In the genomic region with DNA sequence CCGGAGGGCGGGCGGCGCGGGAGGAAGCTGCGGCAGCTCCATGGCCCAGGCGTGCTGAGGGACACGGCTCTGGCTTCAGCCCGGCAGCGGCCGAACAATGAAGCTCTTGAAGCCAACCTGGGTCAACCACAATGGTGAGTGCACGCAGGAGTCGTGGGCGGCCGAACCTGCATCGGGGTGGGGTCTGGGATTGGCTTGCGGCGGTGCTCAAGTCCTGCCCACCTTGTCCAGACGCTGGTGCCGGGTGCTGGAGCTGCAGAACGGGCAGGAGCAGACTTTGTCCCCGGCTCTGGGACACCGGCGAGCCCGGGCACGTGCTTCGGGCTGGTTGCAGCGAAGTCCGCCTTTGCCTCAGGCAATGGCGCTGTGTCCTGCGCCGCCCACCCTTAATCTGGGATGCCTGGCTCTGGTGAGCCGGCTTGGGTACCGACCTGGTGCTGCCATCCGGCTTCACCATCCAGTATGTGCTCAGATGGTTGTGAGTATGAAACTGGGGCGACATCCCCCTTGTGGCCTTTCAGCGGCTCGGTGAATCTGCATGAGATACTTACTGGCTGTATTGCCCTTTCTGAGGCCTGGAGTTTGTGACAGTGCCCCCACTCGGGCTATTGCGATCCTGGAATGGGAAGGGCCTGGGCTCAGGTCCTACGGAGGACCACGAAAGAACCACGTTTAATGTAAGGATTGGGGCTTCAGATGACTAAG, we compare ENCODE assay signal across 8 mouse cellular contexts. TPM values are rescaled to one million over a fixed set of nuclear protein-coding genes. Genes with fewer than 3 reads are reported as not detected.
DNase-seq lines count a peak whose midpoint lies in the region; ATAC-seq lines count a peak whose summit lies in the region.

No protein-coding gene starts in this region.

- H3K4me2 ChIP-seq in hindbrain, embryonic 15.5 days, result peak overlapping the region; percentile 85

- peaks cover 12% of the 10 kb centered on the region for H3K36me3 ChIP-seq in hindbrain, embryonic 15.5 days

- DNase-seq in R1 (ENCODE audit: low read depth, low spot score), result peak; percentile 90
- peak; percentile 78 to 79 for DNase-seq in cerebellum, postnatal 10 days
- DNase-seq in frontal cortex, postnatal 10 days (ENCODE audit: low spot score in 2 of 2), result peak; percentile 57 to 66
- DNase-seq in layer of hippocampus, postnatal 36 days, result peak; percentile 50 to 58
- DNase-seq in lung, postnatal 4 days, result peak; percentile 71
- peak; percentile 84 for DNase-seq in retina, postnatal 1 day
- peak; percentile 38 to 41 for DNase-seq in urinary bladder, postnatal 36 days (ENCODE audit: low spot score in 2 of 2)

- H3K27me3 ChIP-seq in hindbrain, embryonic 15.5 days, result no peaks in the 10 kb centered on the region

- ATAC-seq in hindbrain, embryonic 15.5 days (ENCODE audit: low FRiP score, low read depth), result peak; percentile 51

- peaks cover 37% of the 10 kb centered on the region for H3K4me1 ChIP-seq in hindbrain, embryonic 15.5 days (replicated peaks)

- peak overlapping the region; percentile 97 for H3K27ac ChIP-seq in hindbrain, embryonic 15.5 days (replicated peaks)

- H3K9ac ChIP-seq in hindbrain, embryonic 15.5 days, result peak overlapping the region; percentile 94

- H3K4me3 ChIP-seq in hindbrain, embryonic 15.5 days, result peak overlapping the region; percentile 94

- no peaks in the 10 kb centered on the region for H3K9me3 ChIP-seq in hindbrain, embryonic 15.5 days

- WGBS in hindbrain, embryonic 15.5 days, result under 1% methylated on average over 37 of the region's 43 CpGs

RNA-seq across cellular contexts. Expression of gene Hira, which starts 0.7 kb away (rescaled TPM):
- 19.1 and 21.2 TPM in 2 replicates for polyA plus RNA-seq in hindbrain, embryonic 15.5 days (2015; fragmentation: Nextera tagmentation; extraction: Ambion mirVana)
- total RNA-seq in layer of hippocampus, postnatal 36 days (2021), result 10 to 100 TPM; 68.6 to 88.1 TPM

RNA-seq across cellular contexts. Expression of gene Mrpl40, which starts 0.9 kb away (rescaled TPM):
- polyA plus RNA-seq in hindbrain, embryonic 15.5 days (2015; fragmentation: Nextera tagmentation; extraction: Ambion mirVana), result 82.5 and 88.1 TPM in 2 replicates
- 10 to 100 TPM; 31.8 to 32.3 TPM for total RNA-seq in layer of hippocampus, postnatal 36 days (2021)

RNA-seq across cellular contexts. Expression of gene Gm28539, which starts 41.2 kb away (rescaled TPM):
- polyA plus RNA-seq in hindbrain, embryonic 15.5 days (2015; fragmentation: Nextera tagmentation; extraction: Ambion mirVana), result 0.17 TPM in 1 of 2 replicates, not detected in the other
- total RNA-seq in layer of hippocampus, postnatal 36 days (2021), result 10 to 100 TPM in 1 of 2 experiments, 1 to 10 TPM in 1; 5.4 to 12.2 TPM

RNA-seq across cellular contexts. Expression of gene 2510002D24Rik, which starts 41.2 kb away (rescaled TPM):
- polyA plus RNA-seq in hindbrain, embryonic 15.5 days (2015; fragmentation: Nextera tagmentation; extraction: Ambion mirVana), result 39.2 and 44.8 TPM in 2 replicates
- 10 to 100 TPM; 24.4 to 27.5 TPM for total RNA-seq in layer of hippocampus, postnatal 36 days (2021)

Comparison
In these comparisons a context has a peak if more than half of its experiments do, and no peak if none do; other contexts are left out.
1. Peak in every context shown above with its lines: DNase-seq, ATAC-seq, H3K4me3 ChIP-seq and H3K27ac ChIP-seq.
2. DNase-seq: peak in every context shown above with its lines; median percentile 90 in R1; 84 in retina, postnatal 1 day; 78 in cerebellum, postnatal 10 days; 71 in lung, postnatal 4 days; 62 in frontal cortex, postnatal 10 days; 54 in layer of hippocampus, postnatal 36 days; 40 in urinary bladder, postnatal 36 days.